Mouse (Mus musculus) embryo, embryonic 11.5 days (tissue): Measurements from ENCODE around the gene Man1a.

Experiments used
- DNase-seq: peaks from one replicate; pipeline ENCODE4 v3.0.0-alpha.2; 2012; ENCODE audit warnings: low read depth, low spot score

Man1a gene

DNA sequence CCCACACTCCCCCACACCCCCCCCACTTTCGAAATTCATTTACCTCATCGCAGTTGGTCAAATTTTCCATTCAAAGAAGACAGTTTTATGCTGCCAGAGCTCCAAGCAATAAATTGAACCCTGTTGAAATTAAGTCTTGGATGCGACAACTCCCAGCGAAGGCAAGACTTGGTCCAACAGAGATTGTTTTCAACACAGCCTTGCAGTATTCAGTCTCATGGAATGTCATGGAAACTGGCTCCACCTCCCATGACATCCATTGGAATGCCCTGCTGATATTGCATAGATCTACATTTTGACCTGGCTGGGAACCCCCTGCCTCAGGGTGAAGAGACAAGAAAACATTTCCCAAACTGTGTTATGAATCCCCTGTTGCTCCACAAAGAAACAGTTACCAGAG is at the start of gene Man1a:
Man1a (minus strand) TSS at position 190 of the 400 bp plus-strand sequence.
- DNase-seq, result no peak

DNA sequence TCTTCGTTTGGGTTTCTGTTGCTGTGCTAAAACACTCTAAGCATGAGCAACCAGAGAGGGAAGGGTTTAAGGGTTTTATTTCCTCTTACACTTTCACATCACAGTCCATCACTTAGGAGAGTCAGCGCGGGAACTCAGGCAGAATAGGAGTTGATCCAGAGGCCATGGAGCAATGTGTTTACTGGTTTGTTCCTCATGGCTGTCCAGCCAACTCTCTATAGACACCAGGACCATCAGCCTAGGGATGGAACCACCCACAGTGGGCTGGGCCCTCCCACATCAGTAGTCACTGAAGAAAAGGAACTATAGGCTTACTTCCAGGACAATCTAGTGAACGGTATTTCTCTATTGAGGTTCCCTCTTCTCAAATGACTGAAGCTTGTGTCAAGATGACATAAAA is 45.4 kb upstream of the Man1a start:
- DNase-seq, result no peak

DNA sequence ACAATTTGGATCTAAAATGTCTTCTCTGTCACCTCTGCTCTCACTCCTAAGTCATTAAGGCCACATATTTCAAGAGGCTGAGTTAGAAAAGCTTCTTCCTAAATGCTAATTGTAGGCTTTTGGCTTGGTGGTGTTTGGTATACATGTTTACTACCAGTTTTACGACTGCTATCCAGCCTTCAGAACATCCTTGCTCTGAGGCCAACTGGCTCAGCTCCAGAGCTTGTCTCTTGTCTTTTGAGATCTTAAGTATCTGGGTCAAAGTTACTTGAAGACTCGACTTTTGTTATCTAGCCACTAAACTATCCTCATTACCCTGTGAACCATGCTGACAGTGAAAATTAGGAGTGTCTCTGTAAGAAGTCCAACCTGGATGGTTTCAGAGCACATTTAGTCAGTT is 44.0 kb upstream of the Man1a start:
- no peak for DNase-seq

DNA sequence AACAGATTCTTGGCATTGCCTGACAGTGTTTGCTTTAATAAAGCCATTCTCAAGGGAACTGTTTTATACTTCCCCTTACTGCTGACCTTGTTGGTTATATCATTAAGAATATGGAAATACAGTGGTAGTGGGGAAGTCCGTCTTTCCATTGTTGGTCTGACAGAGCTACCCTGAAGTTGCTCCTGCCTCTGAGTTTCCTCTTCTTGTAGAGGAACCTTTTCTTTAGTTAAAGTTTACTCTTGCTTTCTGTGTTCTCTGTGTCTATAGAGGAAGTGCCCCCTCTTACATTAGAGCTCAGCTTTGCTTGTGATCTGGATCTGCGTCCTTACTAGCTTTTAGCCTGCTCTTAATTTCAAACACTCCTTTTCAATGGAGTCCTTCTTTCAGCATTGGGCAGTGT is 42.9 kb upstream of the Man1a start:
- no peak for DNase-seq

DNA sequence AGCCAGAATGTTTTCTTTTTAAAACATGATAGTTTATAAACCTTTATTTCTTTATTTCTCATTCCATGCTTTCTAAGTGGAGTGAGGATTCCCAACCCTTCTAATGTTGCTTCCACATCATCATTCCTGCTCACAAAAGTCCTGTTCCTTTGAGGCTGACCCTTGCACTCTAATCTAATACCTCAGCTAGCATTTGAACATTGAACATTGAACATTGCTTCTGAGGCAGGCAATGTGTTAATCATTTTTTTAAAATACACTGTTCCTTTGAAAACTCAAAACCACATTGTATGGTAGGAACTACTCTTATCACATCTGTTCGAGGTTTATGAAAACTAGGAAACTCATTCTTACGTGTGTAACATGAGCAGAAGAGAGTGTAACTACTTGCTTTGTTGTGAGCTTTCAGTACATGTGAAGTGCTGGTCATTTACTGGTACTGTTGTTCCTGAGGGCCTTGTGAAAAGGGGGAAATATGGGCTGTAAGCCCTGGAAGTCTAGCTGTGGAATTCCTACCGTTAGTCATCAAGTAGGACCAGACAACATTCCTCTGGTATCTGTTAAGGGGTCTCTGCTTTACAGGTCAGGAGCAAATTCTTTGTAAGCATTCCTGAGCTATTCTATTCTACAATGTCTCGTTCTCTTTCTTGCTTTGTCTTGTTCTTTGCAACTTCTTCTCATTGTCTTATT is 42.0 kb upstream of the Man1a start:
- no peak for DNase-seq

DNA sequence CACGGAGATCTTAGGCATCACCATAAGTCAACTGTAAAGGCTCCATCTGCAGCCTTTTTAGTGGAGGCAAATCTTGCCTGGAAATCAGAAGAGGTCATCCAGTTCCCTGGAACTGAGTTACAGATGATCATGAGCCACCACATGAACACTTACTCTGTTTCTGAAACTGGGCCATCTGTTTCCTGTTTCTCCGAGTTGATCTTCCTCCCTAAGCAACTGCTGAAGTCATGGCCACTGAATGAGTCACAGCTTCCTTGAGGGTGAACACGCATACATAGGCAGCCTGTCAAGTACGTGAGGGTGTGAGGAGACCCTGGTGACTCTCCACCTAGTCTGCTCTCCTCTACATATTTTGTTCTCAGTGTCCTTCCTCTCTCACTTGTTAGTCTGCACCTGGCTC is 41.4 kb upstream of the Man1a start:
- no peak for DNase-seq

DNA sequence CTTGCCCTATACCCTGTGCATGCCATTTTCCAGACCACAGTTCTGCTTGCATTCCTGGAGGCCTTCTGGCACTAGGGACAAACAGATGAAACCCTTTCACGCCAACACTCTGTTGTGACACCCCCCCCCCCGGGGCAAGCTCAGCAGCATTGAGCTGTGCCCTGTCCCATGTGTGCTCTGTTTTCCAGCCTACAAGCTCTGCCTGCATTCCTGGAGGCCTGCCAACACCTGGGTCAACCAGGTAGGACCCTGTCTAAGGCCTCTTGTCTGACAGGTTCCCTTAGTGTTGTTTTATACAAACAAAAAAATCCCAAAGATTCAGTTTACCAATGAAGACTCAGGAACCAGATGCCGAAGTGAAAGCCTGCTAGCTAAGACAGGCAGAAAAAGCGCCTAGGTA is 27.3 kb upstream of the Man1a start:
- DNase-seq, result no peak

DNA sequence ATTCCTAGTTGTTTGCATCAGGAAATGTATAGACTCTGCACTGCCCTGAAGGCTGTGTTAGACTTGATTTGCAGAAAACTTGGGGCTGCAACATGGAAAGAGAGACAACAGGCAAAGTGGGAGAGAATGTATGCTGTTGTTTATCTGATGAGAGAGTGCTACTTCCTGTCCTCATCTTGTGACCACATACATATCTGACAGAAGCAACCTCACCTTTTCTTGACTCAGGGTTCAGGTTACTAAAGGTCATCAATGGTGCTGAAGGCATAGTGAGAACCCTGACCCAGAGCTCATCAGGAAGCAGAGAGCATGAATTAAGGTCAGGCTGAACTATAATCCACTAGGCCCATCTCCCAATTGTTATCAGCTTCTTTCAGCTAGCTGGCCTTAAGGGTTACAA is 15.7 kb upstream of the Man1a start:
- no peak for DNase-seq

DNA sequence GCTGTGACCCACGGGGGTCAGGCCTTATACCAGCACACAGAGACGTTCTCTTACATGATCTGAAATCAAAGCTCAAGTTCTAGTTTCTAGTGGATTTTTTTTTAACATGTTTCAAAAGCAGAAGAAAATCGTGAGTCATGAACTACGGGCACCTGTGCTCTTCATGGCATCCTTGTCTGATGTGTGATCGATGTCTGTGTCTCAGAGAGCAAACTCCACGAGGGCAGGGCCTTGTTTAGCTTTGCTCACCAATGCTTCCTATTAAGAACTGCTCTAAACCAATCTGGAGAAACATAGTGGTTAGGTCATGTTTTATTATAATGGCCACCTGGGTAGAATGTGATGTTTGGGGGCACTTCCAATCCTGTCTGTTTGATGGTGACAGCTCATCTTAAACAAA is 13.5 kb upstream of the Man1a start:
- no peak for DNase-seq

DNA sequence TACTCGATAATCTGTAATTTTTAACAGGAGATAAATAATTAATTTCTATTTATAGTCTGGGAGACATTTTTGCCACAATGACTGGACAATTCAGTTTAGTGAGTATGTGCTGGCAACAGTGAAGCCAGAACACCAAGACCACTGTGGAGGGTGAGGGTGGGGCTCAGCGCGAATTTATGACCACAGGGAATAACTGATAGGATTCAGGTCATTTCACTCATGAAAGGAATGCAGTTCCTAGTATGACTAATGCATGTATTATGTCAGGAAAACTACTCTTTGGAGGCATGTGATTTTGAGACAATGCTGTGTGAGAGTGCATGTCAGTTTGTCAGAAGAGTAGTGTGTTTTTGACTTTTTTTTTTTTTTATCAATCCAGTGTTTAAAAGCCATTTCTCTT is 10.9 kb upstream of the Man1a start:
- DNase-seq, result no peak

DNA sequence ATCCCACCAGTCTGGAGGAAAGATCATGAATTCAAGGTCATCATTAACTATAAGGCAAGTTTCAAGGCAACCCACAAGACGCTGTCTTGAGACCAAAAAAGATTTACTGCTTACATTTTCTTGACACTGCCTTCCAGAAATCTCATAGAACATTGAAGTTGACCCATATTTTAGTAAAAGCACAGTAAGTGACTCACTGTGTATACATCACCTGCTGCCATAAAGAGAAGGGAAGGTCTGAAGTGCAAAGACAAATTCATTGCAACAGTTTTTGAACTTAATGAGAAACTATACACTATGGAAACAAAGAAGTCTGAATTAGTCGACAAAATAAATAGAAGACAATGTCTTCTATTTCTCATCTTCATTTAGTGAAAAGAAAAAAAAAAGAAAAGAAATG is 8.7 kb upstream of the Man1a start:
- DNase-seq, result no peak

DNA sequence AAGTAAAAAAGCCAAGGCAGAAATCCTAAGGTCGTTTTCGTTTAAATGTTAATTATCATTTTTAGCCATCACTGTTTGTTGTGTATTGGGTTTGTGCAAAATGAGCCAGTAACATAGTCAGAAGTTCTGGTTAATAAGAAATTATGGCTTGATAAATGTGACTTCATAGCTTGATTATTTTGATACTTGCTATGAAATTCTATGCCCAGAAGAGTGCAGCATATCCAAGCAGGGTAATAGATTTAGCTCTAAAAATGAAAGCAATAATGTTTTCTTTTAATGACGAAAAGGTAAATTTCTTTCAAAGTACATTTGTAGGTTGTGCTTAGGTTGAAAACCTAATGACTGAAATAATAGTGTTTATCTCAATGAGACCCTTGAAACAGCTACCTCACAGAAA is 596 bp upstream of the Man1a start:
- no peak for DNase-seq

DNA sequence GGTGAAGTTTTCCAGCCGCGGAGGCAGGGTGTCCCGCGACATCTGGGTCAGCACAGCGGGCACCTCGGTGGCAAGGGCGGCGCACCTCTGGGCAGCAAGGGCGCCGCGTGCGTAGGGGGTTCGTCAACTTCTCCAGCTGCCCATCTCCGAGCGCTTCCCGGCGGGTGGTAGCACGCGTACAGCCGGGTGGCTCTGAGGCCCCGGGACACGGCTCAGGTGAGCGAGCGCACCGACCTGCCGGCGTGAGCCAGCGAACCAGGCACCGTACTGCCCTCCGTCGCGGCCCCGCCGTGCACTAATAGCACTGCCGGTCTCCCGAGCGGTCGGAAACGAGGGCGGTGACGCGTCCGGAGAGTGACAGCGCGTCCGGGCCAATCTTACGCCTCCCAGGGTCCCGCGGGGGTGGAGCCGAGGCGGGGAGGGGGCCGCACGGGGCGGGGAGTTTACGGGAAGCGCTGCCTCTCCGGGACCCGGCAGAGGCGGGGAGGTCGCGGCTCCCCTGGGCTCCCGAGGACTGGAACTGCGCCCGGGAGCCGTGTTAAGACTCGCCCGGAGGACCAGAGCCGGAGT is 883 bp downstream of the Man1a start:
- peak; percentile 78 for DNase-seq

DNA sequence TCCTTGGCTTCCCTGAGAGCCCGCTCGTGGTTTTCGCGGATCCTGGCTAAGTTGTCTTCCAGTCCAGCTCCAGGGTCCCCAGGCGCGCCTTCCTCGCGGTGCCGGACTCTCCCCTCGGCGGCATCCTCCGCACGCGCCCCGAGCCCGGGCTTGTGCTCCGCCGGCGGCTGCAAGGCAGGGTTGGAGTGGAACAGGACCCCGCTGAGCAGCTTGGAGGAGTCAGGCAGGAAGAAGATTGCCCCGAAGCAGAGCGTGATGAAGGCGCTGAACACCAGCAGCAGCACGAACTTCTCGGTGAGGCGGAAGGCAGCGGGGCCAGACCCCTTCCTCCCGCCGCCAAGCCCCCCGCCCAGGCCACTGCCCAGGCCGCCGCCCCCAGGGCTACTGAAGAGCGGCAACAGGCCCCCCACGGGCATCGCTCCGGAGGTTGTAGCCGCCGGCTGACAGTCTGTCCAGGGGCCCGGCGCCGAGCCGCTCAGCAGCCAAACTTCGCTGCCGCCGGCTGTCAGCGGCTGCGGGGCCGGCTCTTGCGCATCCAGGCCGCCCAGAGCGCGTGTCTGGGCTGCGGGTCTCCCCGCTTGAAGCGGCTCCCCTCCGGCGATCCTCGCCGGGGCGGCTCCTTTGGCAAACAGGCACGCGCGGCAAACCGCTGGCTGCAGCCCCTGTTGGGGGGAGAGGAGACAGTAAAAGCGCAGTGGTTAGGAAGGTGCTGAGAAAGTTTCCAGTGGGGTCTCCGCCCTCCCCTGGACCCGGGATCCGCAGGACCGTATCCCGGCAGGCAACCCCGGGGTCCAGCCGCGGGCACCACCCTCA is 1.6 kb downstream of the Man1a start:
- peak; percentile 31 for DNase-seq

DNA sequence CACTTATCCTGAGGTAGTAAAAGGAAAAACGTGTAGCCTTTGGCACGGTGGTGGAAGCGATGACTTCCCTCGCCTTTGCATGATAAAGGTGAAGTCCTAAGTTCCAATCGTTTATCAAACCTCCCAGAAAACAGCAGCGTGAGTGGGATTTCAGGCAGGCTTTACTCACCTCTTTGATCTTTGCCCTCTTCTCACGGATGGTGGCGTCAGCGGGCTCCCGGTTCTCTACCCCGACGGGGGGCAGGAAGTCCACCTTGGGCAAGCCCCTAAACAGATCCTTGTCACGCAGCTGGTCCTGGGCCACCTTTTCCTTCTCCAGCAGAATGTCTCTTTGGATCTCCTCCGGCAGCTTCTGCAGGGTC is 2.2 kb downstream of the Man1a start:
- no peak for DNase-seq

DNA sequence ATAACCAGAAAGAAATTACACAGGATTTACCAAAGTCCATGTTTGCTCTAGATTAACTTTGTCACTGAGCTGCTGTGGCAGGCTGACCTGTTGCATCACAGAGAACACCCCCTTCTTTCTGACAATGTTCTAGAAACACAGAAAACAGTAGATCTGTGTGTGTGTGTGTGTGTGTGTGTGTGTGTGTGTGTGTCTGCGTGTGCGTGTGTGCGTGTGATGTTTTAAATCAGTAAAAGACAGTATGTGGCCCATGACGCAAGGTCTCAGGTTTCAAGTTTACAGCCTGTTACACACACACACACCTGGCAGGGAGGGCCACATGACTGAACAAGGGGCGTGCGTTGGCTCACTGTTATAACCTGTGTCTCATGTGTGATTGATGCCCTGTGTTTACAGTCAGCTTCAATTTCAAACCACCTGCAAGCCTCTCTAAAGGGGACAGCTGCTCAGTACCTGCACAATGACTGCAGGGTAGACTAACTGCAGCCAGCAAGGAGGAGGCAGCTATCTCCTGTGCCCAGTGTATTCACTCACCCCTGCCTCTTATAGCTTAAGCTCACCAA is 2.7 kb downstream of the Man1a start:
- DNase-seq, result no peak

DNA sequence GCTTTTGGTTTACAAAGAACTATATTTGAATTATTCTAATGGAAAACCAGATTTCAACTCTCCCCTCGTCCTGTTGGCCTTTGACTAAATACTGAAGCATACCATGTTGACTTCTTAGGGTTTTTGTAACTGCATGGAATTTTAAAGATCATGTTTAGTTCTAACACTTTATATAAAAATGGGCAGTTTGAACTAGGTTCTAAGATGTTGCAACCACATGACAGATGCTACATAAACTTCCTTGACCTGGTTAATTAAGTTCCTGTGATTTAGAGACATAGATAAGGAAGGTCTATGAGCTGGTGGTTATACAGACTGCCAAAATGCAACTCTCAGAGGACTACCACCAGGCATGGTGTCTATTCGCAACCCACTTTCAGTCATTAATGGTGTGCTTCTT is 4.1 kb downstream of the Man1a start:
- DNase-seq, result no peak

DNA sequence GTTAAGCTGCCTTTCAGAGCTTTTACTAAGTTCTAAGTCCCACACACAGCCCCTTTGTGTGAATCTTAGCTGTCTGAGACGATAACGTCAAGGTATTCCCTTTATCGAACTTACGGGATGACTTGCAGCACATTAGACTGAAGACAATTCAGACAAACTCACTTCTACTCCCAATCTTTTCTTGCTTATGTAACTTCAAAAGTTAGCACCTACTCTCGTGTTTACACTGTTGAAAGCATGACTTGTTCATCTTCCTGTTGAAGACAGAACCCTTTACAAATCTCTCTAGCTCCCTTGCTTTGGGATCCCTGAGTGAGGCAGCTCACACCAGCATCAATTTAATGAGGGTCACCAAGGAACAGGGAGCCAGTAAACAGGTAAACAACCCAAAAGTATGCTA is 5.9 kb downstream of the Man1a start:
- DNase-seq, result no peak

DNA sequence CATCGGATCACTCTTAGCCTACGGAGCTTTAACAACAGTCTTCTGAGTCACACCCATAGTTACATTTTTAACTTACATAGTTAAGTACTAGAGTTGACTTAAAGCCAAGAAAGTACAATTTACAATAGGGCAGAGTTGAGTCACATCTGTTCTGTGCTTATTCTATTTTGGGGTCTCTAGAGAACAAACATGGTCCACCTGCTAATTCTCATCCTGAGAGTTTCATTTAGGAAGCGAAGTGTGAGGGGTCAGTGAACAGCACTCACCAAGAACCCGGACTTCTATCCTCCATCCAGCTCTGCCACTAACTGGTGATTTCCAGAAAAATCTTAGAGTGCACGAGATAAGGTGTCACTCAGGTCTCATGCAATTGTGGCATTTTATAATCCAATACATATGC is 7.0 kb downstream of the Man1a start:
- DNase-seq, result no peak

DNA sequence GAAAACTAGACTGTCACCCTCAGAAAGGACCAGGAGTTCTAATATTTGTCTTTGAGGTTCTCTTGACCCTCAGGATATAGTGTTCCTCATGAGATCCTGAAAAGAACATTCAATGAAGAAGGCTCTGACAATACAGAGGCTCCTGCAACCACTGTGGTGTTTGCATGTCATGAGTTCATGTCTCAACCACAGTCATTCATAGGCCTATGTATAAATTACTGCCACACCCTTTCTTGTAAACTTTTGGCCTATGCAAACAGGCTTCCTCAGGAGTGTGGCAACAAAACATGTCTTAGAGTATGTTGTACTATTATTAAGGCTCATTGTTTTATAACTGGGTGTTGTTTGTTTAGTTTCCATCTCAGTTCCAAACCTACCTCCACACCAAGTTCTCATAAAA is 9.7 kb downstream of the Man1a start:
- no peak for DNase-seq

DNA sequence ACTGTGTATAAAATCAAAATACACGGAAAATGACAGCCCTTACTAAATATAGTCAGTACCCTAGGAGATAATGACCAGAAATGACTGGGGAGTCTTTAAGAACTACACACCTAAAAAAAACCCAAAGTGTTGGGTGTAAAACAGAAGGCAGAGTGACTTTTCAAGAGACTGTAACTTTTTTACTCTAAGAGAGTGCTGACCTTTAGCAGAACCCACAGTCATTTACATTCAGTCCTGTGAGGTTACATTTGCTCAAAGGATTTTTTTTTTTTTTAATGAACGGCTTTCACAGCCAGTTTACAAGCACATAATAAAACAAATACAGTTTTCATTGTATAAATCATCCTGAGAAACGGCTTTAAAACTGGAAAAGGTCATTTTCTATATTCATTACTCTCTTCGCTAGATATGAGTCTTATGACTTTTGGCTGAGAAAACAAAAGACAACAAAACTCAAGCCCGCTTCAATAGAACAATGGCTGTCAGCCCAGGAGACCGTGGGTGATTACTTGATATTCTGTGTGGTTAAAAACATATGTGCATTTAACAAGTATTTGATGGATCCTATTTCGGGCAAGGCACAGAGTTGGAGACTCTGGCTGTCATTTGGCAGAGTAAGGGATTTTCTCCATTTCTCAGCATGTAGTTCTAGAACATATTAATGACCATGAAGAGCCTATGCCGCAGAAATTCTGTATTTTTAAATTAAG is 12.7 kb downstream of the Man1a start:
- DNase-seq, result no peak

DNA sequence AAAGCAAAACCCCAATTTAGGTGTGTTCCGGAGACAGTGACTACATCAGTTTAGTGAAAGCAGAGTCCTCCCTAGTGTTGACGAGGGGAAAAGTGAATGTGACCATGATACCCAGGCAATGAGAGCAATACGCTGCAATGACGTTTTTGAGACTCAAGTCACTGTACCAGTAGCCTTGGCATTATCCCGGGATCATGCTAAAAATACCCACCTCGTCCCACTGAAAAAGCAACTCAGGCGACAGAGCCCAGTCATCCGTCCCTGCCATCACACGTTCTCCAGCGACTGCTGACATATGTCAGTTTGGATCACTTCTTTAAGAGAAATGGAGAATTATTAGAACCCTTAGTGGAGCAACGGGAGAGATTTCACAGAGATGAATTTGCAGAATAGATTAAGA is 13.6 kb downstream of the Man1a start:
- DNase-seq, result no peak
